Mouse (Mus musculus) gastrocnemius, postnatal 25 days (tissue): Measurements from ENCODE around the gene Inpp5b. TPM values are rescaled to one million over a fixed set of nuclear protein-coding genes. Genes with fewer than 3 reads are reported as not detected.

Experiments used
- DNase-seq: peaks from one replicate; pipeline ENCODE4 v3.0.0; 2022
- total RNA-seq, 2 experiments: library from RNA; stranded (reverse); gene quantifications; 1 replicate in 1 of 2; 2 replicates in 1 of 2; pipeline ENCODE4 v1.2.3; 2021

The Inpp5b gene
- total RNA-seq, 2 experiments from 2014 or later, result 8.8 to 10.3 TPM

GRCm38 (mm10) chr4:124765802-124766565 lies 24.3 kb downstream of the Inpp5b start:
- no peak for DNase-seq

DNA sequence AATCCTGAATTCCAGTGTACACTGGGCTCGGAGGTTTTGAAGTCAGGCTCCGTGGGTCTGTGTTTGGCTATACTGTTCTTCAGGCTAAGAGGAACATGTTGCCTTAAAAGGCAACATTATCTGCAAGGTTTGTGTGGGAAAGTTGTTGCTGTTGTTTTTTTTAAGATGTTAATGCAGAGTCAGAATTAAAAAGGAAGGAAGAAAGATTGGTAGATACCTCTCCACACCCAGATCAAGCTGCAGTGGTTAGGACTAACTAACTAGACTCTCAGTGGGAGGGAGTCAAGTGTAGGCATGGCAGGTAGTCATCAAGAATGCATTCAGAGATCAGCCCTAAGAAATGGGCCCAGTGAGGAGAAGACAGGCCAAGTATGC lies 24.9 kb downstream of the Inpp5b start:
- no peak for DNase-seq

GRCm38 (mm10) chr4:124768963-124769591 lies 27.4 kb downstream of the Inpp5b start:
- no peak for DNase-seq

DNA sequence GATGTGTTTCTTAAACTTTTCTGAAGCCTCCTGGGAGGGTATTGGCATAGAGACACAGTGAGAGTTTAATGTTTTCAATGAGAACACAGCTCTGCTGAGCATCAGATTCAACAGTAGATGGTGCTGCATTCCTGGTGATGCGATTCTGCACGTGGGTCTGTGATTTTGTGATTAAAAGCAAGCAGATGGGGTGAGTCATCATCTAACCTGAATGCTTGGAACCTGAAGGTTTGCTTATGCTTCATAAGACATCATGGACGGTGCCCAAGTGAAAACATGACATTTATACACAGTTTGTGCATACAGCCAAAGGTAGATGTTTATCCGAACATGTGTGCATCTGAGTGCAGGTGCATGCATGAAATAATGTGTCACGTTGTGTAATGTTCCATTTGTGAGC lies 29.0 kb downstream of the Inpp5b start:
- DNase-seq, result no peak

DNA sequence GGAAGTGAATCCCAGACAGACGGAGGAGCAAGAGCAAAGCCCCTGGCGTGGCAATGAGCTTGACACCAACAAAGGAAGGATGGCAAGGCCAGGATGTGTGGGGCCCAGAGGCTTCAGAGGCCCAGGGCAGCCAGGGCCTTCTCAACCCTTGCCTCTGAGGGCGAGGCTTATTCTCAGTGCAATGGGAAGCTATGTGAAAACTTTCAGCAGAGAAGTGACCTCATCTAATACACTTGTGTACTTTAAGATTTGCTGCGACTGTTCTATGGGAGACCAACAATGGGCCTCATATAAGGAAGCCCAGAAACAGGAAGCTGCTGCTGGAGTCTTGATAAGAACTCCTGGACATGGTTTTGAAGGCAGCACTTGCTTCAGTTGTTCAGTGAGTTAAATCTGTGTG lies 30.5 kb downstream of the Inpp5b start:
- DNase-seq, result no peak

- no peak for DNase-seq
Observed at GRCm38 (mm10) chr4:124773449-124773848, 31.8 kb downstream of the Inpp5b start.

- DNase-seq, result no peak
Observed at GRCm38 (mm10) chr4:124773995-124774394, 32.3 kb downstream of the Inpp5b start.

DNA sequence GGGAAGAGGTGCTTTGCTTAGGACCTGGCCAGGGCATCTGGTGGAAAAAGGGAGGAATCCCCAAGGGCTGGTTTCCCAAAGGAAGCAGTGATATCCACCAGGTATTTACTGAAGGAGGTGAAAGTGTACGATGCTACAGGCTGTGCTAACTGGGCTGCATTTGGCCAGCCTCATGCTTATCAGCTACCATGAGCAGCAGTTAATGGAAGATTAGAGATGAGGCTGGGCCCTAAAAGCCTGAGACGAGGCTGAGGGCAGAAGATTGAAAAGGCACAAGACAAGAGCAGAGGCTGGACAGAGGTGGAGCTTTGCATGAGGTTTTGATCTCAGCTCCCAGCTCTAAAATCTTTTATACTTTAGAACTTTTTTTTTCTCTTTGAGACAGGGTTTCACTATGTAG lies 32.8 kb downstream of the Inpp5b start:
- DNase-seq, result no peak

GRCm38 (mm10) chr4:124781361-124781760 lies 39.7 kb downstream of the Inpp5b start:
- no peak for DNase-seq

GRCm38 (mm10) chr4:124782395-124782794 lies 40.7 kb downstream of the Inpp5b start:
- no peak for DNase-seq

DNA sequence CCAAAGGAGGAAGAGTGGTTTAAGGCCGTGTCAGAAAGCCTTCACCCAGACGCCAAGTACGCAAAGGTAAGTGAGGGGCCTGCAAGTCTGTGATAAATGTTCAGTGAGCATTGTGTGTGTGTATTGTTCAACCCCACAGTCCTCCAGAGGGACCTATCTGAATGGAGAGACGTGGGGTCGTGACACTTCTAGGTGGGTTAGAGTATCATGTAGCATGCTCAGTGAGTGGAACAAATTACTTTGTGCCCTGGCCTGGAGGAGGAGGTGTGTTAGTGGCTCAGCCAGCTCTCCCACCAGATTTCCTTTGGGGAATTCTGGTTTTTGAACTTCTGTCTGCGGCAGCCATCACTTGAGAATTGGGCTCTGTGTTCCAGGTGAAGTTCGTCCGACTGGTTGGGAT lies 42.3 kb downstream of the Inpp5b start:
- no peak for DNase-seq

GRCm38 (mm10) chr4:124790013-124790412 lies 48.4 kb downstream of the Inpp5b start:
- no peak for DNase-seq

DNA sequence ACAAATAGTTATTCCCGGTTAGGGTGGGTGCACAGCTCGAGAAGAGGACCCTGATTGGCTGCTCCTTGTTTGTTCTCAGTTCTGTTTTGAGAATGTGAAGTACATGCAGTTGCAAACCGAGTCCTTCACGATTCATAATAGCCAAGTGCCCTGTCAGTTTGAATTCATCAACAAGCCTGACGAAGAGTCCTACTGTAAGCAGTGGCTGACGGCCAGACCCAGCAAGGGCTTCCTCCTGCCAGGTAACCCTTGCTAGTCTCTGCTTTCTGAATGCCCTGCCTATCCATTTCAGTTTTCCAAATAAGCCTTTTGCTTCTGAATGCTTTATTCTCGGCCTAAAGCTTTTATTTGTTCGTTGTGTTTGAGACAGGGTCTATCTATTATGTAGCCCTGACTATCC lies 50.5 kb downstream of the Inpp5b start:
- DNase-seq, result no peak

DNA sequence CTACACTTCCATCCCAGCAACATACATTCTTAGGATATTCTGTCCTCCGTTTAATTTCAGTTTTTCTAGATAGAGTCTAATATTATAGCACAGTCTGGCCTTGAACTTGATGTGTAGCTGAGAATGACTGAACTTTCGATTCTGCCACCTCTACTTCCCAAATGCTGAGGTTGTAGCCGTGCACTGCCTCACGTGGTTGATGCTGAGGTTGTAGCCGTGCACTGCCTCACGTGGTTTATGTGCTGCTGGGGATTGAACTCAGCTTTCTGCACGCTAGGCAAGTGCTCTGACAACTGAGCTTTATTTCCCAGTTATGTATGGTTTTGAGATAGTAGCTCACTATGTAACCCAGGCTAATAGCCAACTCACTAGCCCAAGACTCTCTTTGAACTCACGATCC lies 54.5 kb downstream of the Inpp5b start:
- no peak for DNase-seq

DNA sequence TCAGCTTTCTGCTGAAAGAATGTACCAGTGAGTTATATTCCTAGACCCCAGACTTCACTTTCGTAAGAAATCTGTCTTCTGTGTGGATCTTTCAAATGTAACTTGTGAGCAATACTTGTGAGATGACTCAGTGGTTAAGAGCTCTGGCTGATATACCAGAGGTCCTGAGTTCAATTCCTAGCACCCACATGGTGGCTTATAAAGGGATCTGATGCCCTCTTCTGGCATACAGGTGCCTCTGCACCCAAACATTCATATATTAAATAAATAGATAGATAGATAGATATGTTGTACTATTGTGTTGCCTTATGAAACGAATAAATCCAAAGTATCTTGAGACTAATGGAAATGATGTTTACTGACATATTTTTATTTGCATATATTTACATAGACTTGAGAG lies 55.3 kb downstream of the Inpp5b start:
- DNase-seq, result no peak

- peak; percentile 72 for DNase-seq
Observed at GRCm38 (mm10) chr4:124801552-124802308, 60.1 kb downstream of the Inpp5b start, which contains the start of gene Mtf1. Gene Mtf1, plus strand, starts transcription at chr4:124802104.

GRCm38 (mm10) chr4:124802309-124803260 lies 60.9 kb downstream of the Inpp5b start:
- DNase-seq, result peak; percentile 97

- DNase-seq, result no peak
Observed at GRCm38 (mm10) chr4:124803406-124803805, 61.8 kb downstream of the Inpp5b start.

- no peak for DNase-seq
Observed at GRCm38 (mm10) chr4:124808511-124808910, 66.9 kb downstream of the Inpp5b start.

DNA sequence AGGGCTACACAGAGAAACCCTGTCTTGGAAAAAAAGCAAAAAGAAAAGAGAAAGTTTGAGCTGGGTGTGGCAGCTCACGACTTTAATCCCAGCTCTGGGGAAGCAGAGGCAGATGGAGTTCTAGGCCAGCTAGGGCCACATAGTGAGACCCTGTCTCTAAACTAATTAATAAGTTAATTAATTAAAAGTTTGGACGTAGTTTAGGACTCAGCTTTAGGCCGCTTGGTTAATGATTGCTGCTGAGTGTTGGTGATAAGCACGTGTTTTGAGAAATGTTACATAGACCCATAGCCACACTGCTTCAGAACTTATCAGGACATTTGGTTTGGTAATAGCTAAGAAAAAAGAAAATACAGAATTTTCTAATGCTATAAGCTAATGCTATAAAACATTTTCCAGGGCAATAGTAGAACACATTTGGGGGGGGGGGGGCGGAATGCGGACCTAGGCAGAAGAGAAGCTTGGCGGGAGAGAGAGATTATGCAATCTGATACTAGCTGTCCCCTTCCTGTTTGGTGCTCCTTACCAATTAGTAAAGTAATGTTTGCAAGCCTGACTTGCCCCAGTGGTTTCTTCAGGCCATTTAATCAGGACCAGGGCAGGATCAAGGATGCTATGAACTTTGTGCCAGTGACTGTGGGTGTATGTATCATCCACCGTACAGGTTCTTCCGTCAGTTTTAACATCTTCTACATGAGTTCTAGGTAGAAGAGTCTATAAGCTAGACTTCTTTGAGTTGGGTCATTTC lies 67.7 kb downstream of the Inpp5b start:
- DNase-seq, result no peak

GRCm38 (mm10) chr4:124810056-124810455 lies 68.4 kb downstream of the Inpp5b start:
- no peak for DNase-seq
